Mouse (Mus musculus) brain, embryonic 14.5 days (tissue): Measurements from ENCODE around the gene Arl10.

Source experiments
- CTCF ChIP-seq: fragments of 200-500 bp; IDR thresholded peaks from 2 replicates; pipeline ENCODE4 v1.5.1; 2012; ENCODE audit warnings: inconsistent platforms, mild to moderate bottlenecking, moderate library complexity, borderline replicate concordance; ENCODE audit not compliant: insufficient read depth, insufficient read length; ENCODE audit errors: extremely low read depth
- POLR2A ChIP-seq: fragments of 200-500 bp; IDR thresholded peaks from 2 replicates; pipeline ENCODE4 v1.6.1; 2012; ENCODE audit warnings: mild to moderate bottlenecking, inconsistent platforms, borderline replicate concordance; ENCODE audit not compliant: poor library complexity, insufficient read depth, insufficient read length, severe bottlenecking; ENCODE audit errors: extremely low read depth

GRCm38 (mm10) chr13:54607204-54607603 lies 32.4 kb downstream of the Arl10 start:
- no peak for TF ChIP-seq CTCF
- TF ChIP-seq POLR2A = no peak
